Mouse (Mus musculus): ENCODE measurements around the gene Dcaf8.

The Dcaf8 gene

DNA sequence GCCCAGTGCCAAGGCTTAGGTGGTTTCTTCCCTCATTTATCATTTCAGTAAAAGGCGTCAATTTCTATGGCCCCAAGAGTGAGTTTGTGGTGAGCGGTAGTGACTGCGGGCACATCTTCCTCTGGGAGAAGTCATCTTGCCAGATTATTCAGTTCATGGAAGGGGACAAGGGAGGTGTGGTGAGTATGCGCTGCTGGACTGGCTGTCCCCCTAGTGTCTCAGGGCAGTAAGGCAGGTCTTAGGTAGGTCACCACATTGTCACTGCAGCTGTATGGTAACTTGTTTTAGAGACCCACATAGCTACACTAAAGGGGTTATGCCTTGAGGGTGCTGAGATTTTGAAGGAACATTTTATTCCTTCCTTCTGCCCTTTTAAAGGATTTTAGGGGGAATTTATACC is 41.0 kb downstream of the Dcaf8 start:
- H3K4me1 ChIP-seq (replicated peaks; ENCODE audit: low read depth, low read length), result peaks cover 4% of the 10 kb centered on the region
- TF ChIP-seq POU5F1 (IDR thresholded peaks at IDR 0.05; ENCODE audit: borderline replicate concordance, low read length) (no peak), NANOG (IDR thresholded peaks at IDR 0.05; ENCODE audit: borderline replicate concordance, low read length) (no peak), CTCF (conservative IDR thresholded peaks at IDR 0.05; ENCODE audit: low read length) (peak; percentile 29)
- H3K9me3 ChIP-seq (ENCODE audit: low read length), result peaks cover 46% of the 10 kb centered on the region
- peaks cover 93% of the 10 kb centered on the region for H3K36me3 ChIP-seq (ENCODE audit: insufficient read depth, low read length)
- no peaks in the 10 kb centered on the region for H3K27me3 ChIP-seq (ENCODE audit: insufficient read depth, low read length)
- no peak overlapping the region for H3K4me3 ChIP-seq (replicated peaks; ENCODE audit: low read length)

DNA sequence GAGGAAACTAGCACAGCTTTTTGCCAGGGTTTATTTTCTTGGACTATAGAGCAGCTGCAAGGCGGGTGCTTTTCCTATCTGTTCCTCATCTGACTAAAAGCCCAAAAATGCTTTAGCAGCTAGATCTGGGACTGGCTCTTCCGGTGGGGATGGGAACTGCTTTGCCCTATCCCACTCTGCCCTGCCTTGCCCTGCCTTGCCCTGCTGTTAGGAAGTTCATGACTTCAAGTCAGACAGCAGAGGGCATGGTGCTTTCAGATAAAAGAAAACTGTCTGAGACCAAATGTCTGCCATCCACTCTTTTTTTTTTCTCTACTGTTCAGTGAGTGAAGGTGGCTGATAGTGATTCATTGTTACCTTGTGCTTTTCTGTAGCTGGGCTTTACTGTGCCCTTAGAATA is 43.7 kb downstream of the Dcaf8 start:
- Histone ChIP-seq H3K36me3 (ENCODE audit: insufficient read depth, low read length) (peaks cover 95% of the 10 kb centered on the region), H3K4me3 (replicated peaks; ENCODE audit: low read length) (no peak overlapping the region), H3K27me3 (ENCODE audit: insufficient read depth, low read length) (no peaks in the 10 kb centered on the region), H3K4me1 (replicated peaks; ENCODE audit: low read depth, low read length) (peaks cover 24% of the 10 kb centered on the region), H3K9me3 (ENCODE audit: low read length) (peaks cover 23% of the 10 kb centered on the region)
- TF ChIP-seq POU5F1 (IDR thresholded peaks at IDR 0.05; ENCODE audit: borderline replicate concordance, low read length), result no peak

DNA sequence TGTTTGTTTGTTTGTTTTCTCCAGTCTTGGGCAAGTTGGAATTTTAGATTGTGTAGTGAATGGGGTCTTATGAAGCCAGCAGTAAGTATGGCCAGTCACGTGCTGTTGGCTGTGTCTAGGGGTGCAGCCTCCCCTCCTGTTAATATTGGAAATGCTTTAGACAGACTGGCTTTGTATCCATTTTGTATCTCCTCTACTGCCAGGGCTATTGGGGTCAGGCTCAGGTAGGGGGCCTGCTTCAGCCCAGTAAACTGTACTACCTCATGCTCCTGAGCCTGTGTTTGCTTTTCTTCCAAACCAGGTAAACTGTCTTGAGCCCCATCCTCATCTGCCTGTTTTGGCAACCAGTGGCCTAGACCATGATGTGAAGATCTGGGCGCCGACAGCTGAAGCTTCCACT is 44.3 kb downstream of the Dcaf8 start:
- Histone ChIP-seq H3K9me3 (ENCODE audit: low read length) (peaks cover 16% of the 10 kb centered on the region), H3K27me3 (ENCODE audit: insufficient read depth, low read length) (no peaks in the 10 kb centered on the region), H3K36me3 (ENCODE audit: insufficient read depth, low read length) (peaks cover 95% of the 10 kb centered on the region), H3K4me3 (replicated peaks; ENCODE audit: low read length) (no peak overlapping the region), H3K4me1 (replicated peaks; ENCODE audit: low read depth, low read length) (peaks cover 24% of the 10 kb centered on the region)
- TF ChIP-seq CTCF (conservative IDR thresholded peaks at IDR 0.05; ENCODE audit: low read length) (no peak), NANOG (IDR thresholded peaks at IDR 0.05; ENCODE audit: borderline replicate concordance, low read length) (no peak), POU5F1 (IDR thresholded peaks at IDR 0.05; ENCODE audit: borderline replicate concordance, low read length) (no peak)

DNA sequence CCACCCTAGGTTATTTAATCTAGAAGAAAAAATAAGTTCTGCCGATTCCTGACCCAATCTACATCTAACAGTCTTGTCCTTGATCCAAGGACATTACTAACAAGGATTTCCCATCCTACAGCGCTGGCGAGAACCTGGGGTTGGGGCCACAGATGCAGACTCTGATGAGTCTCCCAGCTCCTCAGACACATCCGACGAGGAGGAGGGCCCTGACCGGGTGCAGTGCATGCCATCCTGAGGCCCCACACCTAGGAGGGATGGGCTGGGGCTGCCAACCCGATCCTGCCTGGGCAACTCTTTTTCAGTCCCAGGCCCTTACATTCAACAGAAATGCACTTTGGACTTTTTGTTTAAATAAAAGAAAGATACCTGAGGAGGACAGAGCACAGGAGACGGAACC is 46.6 kb downstream of the Dcaf8 start:
- peaks cover 92% of the 10 kb centered on the region for H3K36me3 ChIP-seq (ENCODE audit: insufficient read depth, low read length)
- H3K4me1 ChIP-seq (replicated peaks; ENCODE audit: low read depth, low read length), result peaks cover 29% of the 10 kb centered on the region
- H3K27me3 ChIP-seq (ENCODE audit: insufficient read depth, low read length), result no peaks in the 10 kb centered on the region
- no peak for TF ChIP-seq CTCF (conservative IDR thresholded peaks at IDR 0.05; ENCODE audit: low read length)
- TF ChIP-seq NANOG (IDR thresholded peaks at IDR 0.05; ENCODE audit: borderline replicate concordance, low read length), result no peak
- no peak overlapping the region for H3K4me3 ChIP-seq (replicated peaks; ENCODE audit: low read length)
- H3K9me3 ChIP-seq (ENCODE audit: low read length), result peaks cover 15% of the 10 kb centered on the region

DNA sequence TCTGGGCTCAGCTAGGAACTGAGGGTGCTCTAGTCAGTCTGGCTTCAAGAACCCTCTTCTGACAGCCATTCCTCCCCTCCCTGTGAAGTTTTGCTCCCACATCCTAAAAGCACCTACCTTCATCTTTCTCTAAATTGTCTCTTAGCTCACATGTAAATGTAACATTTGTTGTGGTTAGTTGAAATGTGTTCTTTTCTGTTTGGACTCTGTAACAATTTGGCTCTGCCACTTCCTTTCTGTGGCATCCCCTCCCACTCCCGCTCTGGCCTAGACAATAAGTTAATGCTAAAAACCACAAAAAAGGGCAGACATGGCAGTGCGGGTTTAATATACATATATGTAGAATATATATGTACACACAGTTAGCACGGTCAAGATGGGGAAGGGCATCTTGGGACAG is 49.3 kb downstream of the Dcaf8 start:
- H3K27me3 ChIP-seq (ENCODE audit: insufficient read depth, low read length), result no peaks in the 10 kb centered on the region
- H3K4me3 ChIP-seq (replicated peaks; ENCODE audit: low read length), result no peak overlapping the region
- H3K9me3 ChIP-seq (ENCODE audit: low read length), result no peaks in the 10 kb centered on the region
- H3K36me3 ChIP-seq (ENCODE audit: insufficient read depth, low read length), result peaks cover 92% of the 10 kb centered on the region
- H3K4me1 ChIP-seq (replicated peaks; ENCODE audit: low read depth, low read length), result peaks cover 53% of the 10 kb centered on the region
- TF ChIP-seq CTCF (conservative IDR thresholded peaks at IDR 0.05; ENCODE audit: low read length) (no peak), POU5F1 (IDR thresholded peaks at IDR 0.05; ENCODE audit: borderline replicate concordance, low read length) (no peak), NANOG (IDR thresholded peaks at IDR 0.05; ENCODE audit: borderline replicate concordance, low read length) (no peak)

DNA sequence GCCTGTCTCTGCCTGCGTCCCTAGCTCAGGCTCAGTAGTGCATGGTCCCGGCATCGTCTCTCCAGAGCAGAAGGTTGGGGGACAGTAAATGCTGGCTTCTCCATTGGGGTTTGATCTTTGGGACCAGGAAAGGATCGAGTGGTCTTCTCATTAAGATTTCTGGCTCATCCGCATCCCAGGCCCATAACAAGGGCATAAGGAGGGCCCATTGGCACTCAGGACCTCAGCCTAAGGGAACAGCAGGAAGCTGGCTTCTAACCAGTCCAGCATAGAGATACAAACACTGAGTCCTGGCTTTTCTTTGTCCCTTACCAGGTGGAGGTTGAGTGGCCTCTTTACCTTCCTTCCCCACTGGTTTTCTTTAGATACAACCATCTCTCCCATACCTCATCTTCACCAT is 50.0 kb downstream of the Dcaf8 start:
- no peak overlapping the region for H3K4me3 ChIP-seq (replicated peaks; ENCODE audit: low read length)
- peaks cover 88% of the 10 kb centered on the region for H3K36me3 ChIP-seq (ENCODE audit: insufficient read depth, low read length)
- no peaks in the 10 kb centered on the region for H3K27me3 ChIP-seq (ENCODE audit: insufficient read depth, low read length)
- no peaks in the 10 kb centered on the region for H3K9me3 ChIP-seq (ENCODE audit: low read length)
- H3K4me1 ChIP-seq (replicated peaks; ENCODE audit: low read depth, low read length), result peaks cover 60% of the 10 kb centered on the region
- TF ChIP-seq NANOG (IDR thresholded peaks at IDR 0.05; ENCODE audit: borderline replicate concordance, low read length) (no peak), POU5F1 (IDR thresholded peaks at IDR 0.05; ENCODE audit: borderline replicate concordance, low read length) (no peak), CTCF (conservative IDR thresholded peaks at IDR 0.05; ENCODE audit: low read length) (no peak)

DNA sequence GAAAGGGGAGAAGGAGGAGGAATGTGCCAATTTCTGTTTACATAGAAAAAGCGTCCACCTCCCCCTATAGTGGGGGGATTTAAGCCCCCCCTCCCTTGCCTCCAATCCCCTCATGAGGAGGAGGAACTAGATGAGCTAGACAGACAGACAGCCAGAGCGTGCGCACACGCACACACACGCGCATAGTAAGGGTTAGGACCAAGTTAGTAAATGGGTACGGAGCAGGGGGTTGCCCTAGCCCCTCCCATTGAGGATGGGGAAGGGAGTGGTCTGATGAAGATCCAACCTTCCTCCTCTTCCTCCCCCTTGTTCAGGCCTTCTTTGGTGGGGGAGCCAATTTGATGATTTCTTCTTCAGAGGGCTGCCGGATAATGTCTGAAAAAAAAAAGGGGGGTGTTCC is 50.4 kb downstream of the Dcaf8 start:
- Histone ChIP-seq H3K27me3 (ENCODE audit: insufficient read depth, low read length) (no peaks in the 10 kb centered on the region), H3K4me1 (replicated peaks; ENCODE audit: low read depth, low read length) (peaks cover 65% of the 10 kb centered on the region), H3K36me3 (ENCODE audit: insufficient read depth, low read length) (peaks cover 88% of the 10 kb centered on the region), H3K9me3 (ENCODE audit: low read length) (no peaks in the 10 kb centered on the region), H3K4me3 (replicated peaks; ENCODE audit: low read length) (no peak overlapping the region)
- TF ChIP-seq POU5F1 (IDR thresholded peaks at IDR 0.05; ENCODE audit: borderline replicate concordance, low read length), result no peak
- TF ChIP-seq CTCF (conservative IDR thresholded peaks at IDR 0.05; ENCODE audit: low read length), result no peak
- no peak for TF ChIP-seq NANOG (IDR thresholded peaks at IDR 0.05; ENCODE audit: borderline replicate concordance, low read length)

DNA sequence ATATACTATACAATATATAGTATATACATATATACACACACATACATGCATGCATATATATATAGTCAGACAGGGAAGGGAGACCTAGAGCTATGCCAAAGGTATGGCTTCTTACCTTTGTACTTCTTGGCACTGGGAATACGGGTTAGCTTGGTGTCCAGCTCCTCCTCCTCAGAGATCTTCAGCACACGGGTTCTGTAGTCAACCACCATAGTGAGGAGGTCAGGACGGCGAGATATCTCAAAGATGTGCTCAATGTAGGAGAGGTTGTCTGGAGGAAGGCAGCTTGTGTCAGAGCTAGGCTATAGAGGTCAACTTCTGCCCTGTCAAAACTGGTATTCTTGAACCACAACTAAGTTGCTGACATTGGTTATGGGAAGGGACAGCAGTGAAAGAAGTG is 51.1 kb downstream of the Dcaf8 start:
- Histone ChIP-seq H3K36me3 (ENCODE audit: insufficient read depth, low read length) (peaks cover 82% of the 10 kb centered on the region), H3K4me1 (replicated peaks; ENCODE audit: low read depth, low read length) (peaks cover 66% of the 10 kb centered on the region), H3K27me3 (ENCODE audit: insufficient read depth, low read length) (no peaks in the 10 kb centered on the region), H3K9me3 (ENCODE audit: low read length) (no peaks in the 10 kb centered on the region), H3K4me3 (replicated peaks; ENCODE audit: low read length) (no peak overlapping the region)
- TF ChIP-seq CTCF (conservative IDR thresholded peaks at IDR 0.05; ENCODE audit: low read length) (no peak), POU5F1 (IDR thresholded peaks at IDR 0.05; ENCODE audit: borderline replicate concordance, low read length) (no peak), NANOG (IDR thresholded peaks at IDR 0.05; ENCODE audit: borderline replicate concordance, low read length) (no peak)

DNA sequence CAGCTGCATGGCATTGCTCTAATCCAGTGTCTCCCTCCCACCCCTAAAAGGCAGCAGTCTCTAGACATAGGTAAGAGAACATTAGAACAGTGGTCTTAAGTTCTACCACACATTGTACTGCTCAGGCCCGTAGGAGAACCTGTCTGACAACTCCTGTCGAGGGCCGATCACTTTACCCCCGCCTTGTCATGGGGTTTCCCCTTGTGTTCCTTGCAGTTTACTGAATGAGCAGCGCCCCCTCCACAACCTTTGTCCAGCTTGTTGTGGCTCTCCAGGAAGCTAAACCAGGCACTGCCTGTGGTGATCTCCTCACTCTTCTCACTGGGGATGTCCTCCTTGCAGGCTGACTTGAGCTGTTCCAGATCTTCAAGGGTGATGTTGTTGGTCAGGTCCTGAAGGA is 52.3 kb downstream of the Dcaf8 start:
- no peaks in the 10 kb centered on the region for H3K27me3 ChIP-seq (ENCODE audit: insufficient read depth, low read length)
- H3K4me1 ChIP-seq (replicated peaks; ENCODE audit: low read depth, low read length), result peaks cover 66% of the 10 kb centered on the region
- no peak overlapping the region for H3K4me3 ChIP-seq (replicated peaks; ENCODE audit: low read length)
- H3K9me3 ChIP-seq (ENCODE audit: low read length), result no peaks in the 10 kb centered on the region
- no peak for TF ChIP-seq CTCF (conservative IDR thresholded peaks at IDR 0.05; ENCODE audit: low read length)
- TF ChIP-seq NANOG (IDR thresholded peaks at IDR 0.05; ENCODE audit: borderline replicate concordance, low read length), result no peak
- no peak for TF ChIP-seq POU5F1 (IDR thresholded peaks at IDR 0.05; ENCODE audit: borderline replicate concordance, low read length)
- H3K36me3 ChIP-seq (ENCODE audit: insufficient read depth, low read length), result peaks cover 70% of the 10 kb centered on the region

Measured in E14TG2a.4 (cell line).